Mouse (Mus musculus) adipocyte (in vitro differentiated cells): ENCODE data around the gene AW209491.

ENCODE experiments used
- DNase-seq: peaks from one replicate; pipeline ENCODE4 v3.0.0-alpha.2; 2016; ENCODE audit warnings: low spot score

Gene AW209491

DNA sequence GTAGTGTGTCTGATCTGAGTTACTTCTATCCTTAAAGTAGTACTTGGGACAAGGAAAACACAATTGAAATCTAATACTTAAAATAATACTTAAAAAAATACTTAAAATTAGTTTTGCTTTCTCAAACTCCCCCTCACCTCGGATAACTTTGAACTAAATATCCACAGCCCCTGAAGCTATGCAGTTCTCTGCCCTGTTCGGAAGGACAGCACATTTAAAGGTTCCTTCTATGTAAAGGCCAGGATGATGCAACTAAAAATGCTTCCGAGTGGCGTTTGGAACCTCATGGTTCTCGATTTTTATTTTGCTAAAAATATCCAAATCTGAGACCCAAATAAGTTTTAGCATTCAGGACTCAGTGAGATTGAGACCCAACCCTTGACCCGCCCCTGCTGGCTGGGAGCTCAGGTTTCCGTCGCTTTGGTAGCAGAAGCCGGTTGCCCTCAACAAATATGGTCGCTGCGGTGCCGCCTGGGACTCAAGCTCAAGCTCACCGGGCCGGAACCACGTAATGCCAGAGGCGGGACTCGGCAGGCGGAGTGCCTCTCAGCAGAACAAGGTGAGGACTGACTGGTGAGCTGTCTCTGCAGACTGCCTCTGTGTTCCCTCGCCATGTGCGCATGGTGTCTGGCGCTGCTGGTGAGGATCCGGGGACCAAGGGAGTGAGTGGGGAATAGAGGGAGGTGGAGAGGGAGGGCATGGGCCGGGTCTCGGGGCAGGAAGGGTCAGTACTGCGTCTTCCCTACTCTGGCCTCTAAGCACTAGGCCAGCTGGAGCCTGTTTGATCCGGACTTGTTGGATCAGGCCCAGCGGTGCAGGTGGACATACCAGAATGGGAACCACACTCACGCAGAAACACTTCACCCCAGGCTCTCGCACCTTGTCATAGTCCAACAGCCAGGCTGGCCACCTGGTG, at the start of gene AW209491:
Gene AW209491, plus strand, starts transcription at position 429 of the 916 bp plus-strand sequence.
- peak; percentile 95 for DNase-seq

- no peak for DNase-seq
Measured at GRCm38 (mm10) chr13:14580392-14580791, 49.6 kb upstream of the AW209491 start.

GRCm38 (mm10) chr13:14602744-14603143, 27.2 kb upstream of the AW209491 start:
- no peak for DNase-seq

DNA sequence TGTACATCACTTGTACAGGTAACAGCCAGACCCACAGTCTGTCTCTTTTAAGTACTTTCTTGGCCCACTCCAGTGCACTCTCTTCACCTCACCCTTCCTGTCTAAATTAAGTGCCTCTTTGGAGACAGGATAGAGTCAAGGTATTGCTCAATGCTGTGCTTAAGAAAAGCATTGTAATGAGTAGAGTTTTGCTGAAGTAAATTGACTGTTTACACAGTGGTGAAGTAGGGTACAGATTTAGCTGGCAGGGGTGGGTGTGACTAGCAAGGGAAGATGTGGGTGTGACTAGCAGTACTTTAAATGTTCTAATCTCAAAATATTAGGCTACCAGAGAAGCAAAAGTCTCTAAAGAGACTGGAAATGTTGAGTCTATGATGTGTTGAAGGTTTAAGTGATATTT, 22.3 kb upstream of the AW209491 start:
- DNase-seq = no peak

- no peak for DNase-seq
Measured at GRCm38 (mm10) chr13:14612463-14612862, 17.5 kb upstream of the AW209491 start.

DNA sequence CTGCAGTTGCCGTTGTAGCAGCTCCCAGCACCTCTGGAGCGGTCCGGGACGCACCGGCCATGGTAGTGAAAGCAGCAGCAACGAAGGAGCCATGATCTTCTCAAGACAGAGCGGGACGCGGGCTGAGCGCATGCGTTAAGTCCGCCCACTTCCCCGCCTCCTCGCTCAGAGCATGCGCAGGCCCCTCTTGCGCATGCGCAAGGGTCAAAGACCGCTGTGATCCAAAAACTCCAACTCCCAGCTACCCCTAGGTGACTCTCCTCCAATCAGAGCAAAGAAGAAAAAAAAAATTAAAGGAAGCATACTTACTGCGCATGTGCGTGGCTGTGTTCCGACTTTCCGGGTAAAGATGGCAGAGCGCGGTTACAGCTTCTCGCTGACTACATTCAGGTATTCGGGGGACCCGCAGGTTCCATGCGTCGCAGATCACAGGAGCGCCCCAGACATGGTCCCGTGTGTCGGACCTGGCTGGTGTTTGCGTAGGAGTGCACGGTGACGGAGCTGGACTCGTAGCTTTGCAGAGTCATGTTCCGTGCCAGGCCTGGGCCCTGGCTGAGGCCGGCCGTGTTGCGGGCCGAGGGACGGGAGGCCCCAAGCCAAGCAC, 16.9 kb upstream of the AW209491 start, which contains the start of the genes Mrpl32 and Psma2:
Gene Mrpl32, minus strand, starts transcription at position 240 of the 604 bp plus-strand sequence.
Gene Psma2, plus strand, starts transcription at position 315 of the 604 bp plus-strand sequence.
- peak; percentile 97 for DNase-seq

DNA sequence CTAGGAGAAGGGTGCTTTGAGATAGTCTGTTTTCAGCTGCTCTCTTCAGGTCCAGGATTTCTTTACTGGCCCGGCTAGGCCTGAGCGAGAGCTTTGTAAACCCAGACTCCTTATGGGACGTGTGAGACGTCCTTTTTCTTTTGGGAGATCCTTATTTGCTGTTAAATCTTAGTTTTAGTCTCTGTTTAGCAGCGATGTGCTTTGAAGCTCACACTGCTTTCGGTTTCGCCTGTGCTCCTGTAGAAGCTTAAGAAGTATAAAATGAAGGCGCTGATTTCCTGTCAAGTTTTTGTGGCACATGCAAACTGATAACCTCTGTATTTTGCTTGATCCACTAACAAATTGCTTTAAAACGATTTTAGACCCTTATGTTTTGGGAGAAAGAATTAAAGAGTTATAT, 16.4 kb upstream of the AW209491 start:
- DNase-seq = no peak

DNA sequence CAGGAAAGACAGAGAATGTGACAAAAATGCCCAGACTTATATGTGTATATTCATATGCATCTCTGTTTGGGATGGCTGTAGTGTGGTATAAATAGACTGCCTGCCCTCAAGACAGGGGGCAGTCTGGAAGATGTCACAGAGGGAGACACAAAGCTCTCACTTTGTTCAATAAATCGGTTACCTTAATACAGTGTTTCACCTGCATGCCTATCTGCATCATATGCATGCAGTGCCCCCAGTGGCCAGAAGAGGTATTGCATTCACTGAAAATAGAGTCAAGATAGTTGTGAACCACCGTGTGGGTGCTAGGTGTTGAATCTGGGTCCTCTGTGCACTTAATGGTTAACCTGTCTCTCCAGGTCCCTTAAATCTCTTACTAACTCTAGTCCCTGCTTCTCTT, 11.2 kb upstream of the AW209491 start:
- peak; percentile 42 for DNase-seq

DNA sequence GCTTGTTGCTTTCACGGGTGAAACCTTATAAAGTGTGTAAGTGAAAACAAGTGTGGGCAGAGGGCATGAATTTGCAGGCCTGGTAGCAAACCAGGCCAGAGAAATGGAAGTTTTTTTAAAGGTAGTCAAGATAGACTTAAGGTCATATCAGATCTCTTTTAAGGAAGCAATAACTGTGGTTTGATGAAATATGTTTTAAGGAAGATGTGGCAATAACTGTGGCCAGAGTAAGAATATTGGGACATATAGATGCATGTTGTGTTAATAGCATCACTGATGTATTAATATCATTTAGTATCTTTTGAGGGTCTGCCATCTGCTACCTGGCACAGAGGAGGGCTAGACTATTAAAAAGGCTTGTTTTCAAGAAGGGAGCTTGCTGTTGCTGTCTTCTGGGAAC, 10.0 kb downstream of the AW209491 start:
- DNase-seq = no peak

DNA sequence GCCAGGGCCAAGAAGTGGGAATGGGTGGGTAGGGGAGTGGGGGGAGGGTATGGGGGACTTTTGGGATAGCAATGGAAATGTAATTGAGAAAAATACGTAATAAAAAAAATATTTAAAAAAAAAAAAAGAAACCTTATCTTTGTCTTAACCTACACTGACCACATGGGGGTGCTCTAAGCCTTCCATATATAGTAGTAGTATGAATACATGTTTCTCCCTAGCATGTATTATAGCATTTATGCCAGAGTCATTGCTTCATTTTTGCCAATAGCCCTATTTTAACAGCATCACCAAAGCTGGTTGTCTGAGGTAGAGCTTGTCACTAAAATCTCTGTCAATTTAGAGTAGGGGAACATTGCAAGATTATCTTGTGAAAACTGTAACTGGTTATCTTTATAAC, 19.3 kb downstream of the AW209491 start:
- DNase-seq = peak; percentile 64

DNA sequence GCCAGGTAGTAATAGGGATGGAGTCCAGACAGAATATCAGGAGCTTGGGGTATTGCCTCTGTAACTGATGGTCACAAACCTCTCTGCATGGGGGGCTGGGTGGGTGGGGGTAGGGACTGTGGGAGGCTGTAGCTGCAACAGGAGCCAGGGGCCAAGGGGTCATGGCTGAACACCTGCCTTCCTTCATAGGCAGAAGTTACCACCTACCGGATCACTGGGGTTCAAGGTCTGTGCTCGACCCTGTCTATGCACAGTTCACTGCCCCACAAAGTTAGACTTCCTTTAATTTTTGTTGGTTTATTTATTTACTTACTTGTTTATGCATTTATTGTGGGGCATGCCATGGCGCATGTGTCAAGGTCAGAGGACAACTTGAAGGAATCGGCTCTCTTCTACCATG, 37.2 kb downstream of the AW209491 start:
- DNase-seq = no peak

DNA sequence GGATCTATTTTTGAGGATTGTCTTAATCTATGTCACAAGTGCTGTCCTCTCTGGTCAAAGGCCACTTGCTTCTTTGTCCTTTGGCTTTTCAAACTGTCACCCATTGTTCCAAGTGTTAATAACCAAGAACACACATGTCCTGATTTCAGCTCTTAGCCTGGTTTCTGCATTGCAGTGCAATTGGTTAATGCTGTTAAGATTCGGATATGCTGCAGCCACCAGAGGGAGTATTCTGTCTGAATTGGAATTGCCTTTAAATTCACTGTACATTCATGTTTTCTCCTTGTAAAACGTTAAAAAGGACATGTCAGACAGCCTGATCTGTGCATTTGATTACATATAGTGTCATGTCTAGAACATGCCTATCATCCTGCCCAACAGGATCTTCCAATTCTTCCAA, 40.4 kb downstream of the AW209491 start:
- DNase-seq = peak; percentile 53
